Mouse (Mus musculus) brown adipose tissue, adult 24 weeks (tissue): ENCODE results near the gene Trim24. TPM values are rescaled to one million over a fixed set of nuclear protein-coding genes. Genes with fewer than 3 reads are reported as not detected.
A peak's percentile ranks its signal among the peaks of the same experiment; 100 is the strongest.
"Not testable (repeated sequence)": the region's sequence is repeated elsewhere in the genome, so short reads cannot be mapped to it uniquely, and the experiment has no call there.

Experiments
- H3K27ac ChIP-seq: fragments of 200-500 bp; replicated peaks from 2 replicates; pipeline ENCODE4 v1.5.1; 2012; ENCODE audit warnings: low read depth, mild to moderate bottlenecking, low read length
- H3K4me1 ChIP-seq: fragments of 200-500 bp; 2 replicates; pipeline ENCODE4 v1.6.1; 2012; ENCODE audit warnings: low read length, mixed read lengths; ENCODE audit not compliant: control insufficient read depth, insufficient read depth, insufficient read length
- H3K4me3 ChIP-seq: fragments of 200-500 bp; 2 replicates; pipeline ENCODE4 v1.5.1; 2012; ENCODE audit warnings: low read depth, mild to moderate bottlenecking, low read length, moderate library complexity; ENCODE audit not compliant: insufficient read depth
- polyA plus RNA-seq: library from polyadenylated mRNA; stranded (reverse); fragments of >200 nt; gene quantifications from 2 replicates; pipeline ENCODE4 v1.2.4, GENCODE M21; 2012; ENCODE audit not compliant: missing spikeins, insufficient read depth, insufficient read length

Trim24 gene
- 13.7 and 16.6 TPM in 2 replicates for polyA plus RNA-seq

- Histone ChIP-seq H3K4me3 (peak within 1 kb of the TSS; percentile 96), H3K27ac (peak within 1 kb of the TSS; percentile 91), H3K4me1 (no peaks in the 10 kb centered on the region)
Measured at GRCm38 (mm10) chr6:37870245-37871136, at the start of gene Trim24. Gene Trim24 (plus strand): TSS chr6:37870811.

GRCm38 (mm10) chr6:37821531-37822051 is 49.0 kb upstream of the Trim24 start:
- no peak overlapping the region for H3K27ac ChIP-seq
- no peaks in the 10 kb centered on the region for H3K4me1 ChIP-seq
- H3K4me3 ChIP-seq: no peak overlapping the region

GRCm38 (mm10) chr6:37822390-37822789 is 48.2 kb upstream of the Trim24 start:
- H3K27ac ChIP-seq: no peak overlapping the region
- no peak overlapping the region for H3K4me3 ChIP-seq
- H3K4me1 ChIP-seq: no peaks in the 10 kb centered on the region

GRCm38 (mm10) chr6:37823731-37824130 is 46.9 kb upstream of the Trim24 start:
- Histone ChIP-seq H3K4me1 (no peaks in the 10 kb centered on the region), H3K4me3 (no peak overlapping the region), H3K27ac (no peak overlapping the region)

GRCm38 (mm10) chr6:37825331-37826115 is 45.1 kb upstream of the Trim24 start:
- H3K4me1 ChIP-seq, H3K27ac ChIP-seq, H3K4me3 ChIP-seq: not testable (repeated sequence)

- Histone ChIP-seq H3K27ac (no peak overlapping the region), H3K4me1 (no peaks in the 10 kb centered on the region), H3K4me3 (no peak overlapping the region)
Measured at GRCm38 (mm10) chr6:37828955-37829354, 41.7 kb upstream of the Trim24 start.

GRCm38 (mm10) chr6:37829631-37830030 is 41.0 kb upstream of the Trim24 start:
- Histone ChIP-seq H3K4me1 (no peaks in the 10 kb centered on the region), H3K27ac (no peak overlapping the region), H3K4me3 (no peak overlapping the region)

- no peak overlapping the region for H3K4me3 ChIP-seq
- H3K4me1 ChIP-seq: no peaks in the 10 kb centered on the region
- H3K27ac ChIP-seq: no peak overlapping the region
Measured at GRCm38 (mm10) chr6:37833691-37834090, 36.9 kb upstream of the Trim24 start.

GRCm38 (mm10) chr6:37836951-37837565 is 33.6 kb upstream of the Trim24 start:
- not testable (repeated sequence) for H3K4me3 ChIP-seq, H3K27ac ChIP-seq, H3K4me1 ChIP-seq

- Histone ChIP-seq H3K4me3 (no peak overlapping the region), H3K27ac (no peak overlapping the region), H3K4me1 (no peaks in the 10 kb centered on the region)
Measured at GRCm38 (mm10) chr6:37842779-37843605, 27.6 kb upstream of the Trim24 start.

- Histone ChIP-seq H3K4me1 (no peaks in the 10 kb centered on the region), H3K4me3 (no peak overlapping the region), H3K27ac (no peak overlapping the region)
Measured at GRCm38 (mm10) chr6:37843647-37844273, 26.9 kb upstream of the Trim24 start.

- not testable (repeated sequence) for H3K27ac ChIP-seq, H3K4me3 ChIP-seq, H3K4me1 ChIP-seq
Measured at GRCm38 (mm10) chr6:37844947-37845346, 25.7 kb upstream of the Trim24 start.

GRCm38 (mm10) chr6:37847531-37847930 is 23.1 kb upstream of the Trim24 start:
- H3K4me1 ChIP-seq, H3K27ac ChIP-seq, H3K4me3 ChIP-seq: not testable (repeated sequence)

- Histone ChIP-seq H3K4me3 (no peak overlapping the region), H3K27ac (no peak overlapping the region), H3K4me1 (no peaks in the 10 kb centered on the region)
Measured at GRCm38 (mm10) chr6:37851352-37851751, 19.3 kb upstream of the Trim24 start.
